Mouse (Mus musculus) embryonic facial prominence, embryonic 12.5 days (tissue): ENCODE measurements at regions not wholly inside any gene's neighbourhood (a gene's known extent, or its start where the extent isn't known, plus 50 kb on each side); places are given as distances from the start of the nearest gene placed in this dataset.
"Not testable (repeated sequence)": the region's sequence is repeated elsewhere in the genome, so short reads cannot be mapped to it uniquely, and the experiment has no call there.

Source experiments
- ATAC-seq: fragments of 200-750 bp; cut with Nextera tagmentation; 2 replicates; pipeline ENCODE4 v1.8.0; 2017; ENCODE audit not compliant: insufficient number of reproducible peaks, insufficient read depth, low FRiP score, low TSS enrichment
- H3K27ac ChIP-seq: fragments of 300-500 bp; sonication (generic); 2 replicates; pipeline ENCODE4 v1.5.1; 2016; ENCODE audit warnings: mild to moderate bottlenecking
- H3K27me3 ChIP-seq: fragments of 300-500 bp; sonication (generic); 2 replicates; pipeline ENCODE4 v1.6.1; 2016; ENCODE audit warnings: mild to moderate bottlenecking, moderate library complexity
- H3K36me3 ChIP-seq: fragments of 300-500 bp; sonication (generic); 2 replicates; pipeline ENCODE4 v1.6.1; 2016; ENCODE audit warnings: mild to moderate bottlenecking
- H3K4me1 ChIP-seq: fragments of 300-500 bp; sonication (generic); 2 replicates; pipeline ENCODE4 v1.6.1; 2016
- H3K4me2 ChIP-seq: fragments of 300-500 bp; sonication (generic); replicated peaks from 2 replicates; pipeline ENCODE4 v1.6.1; 2016; ENCODE audit warnings: mild to moderate bottlenecking, moderate library complexity
- H3K4me3 ChIP-seq: fragments of 300-500 bp; sonication (generic); 2 replicates; pipeline ENCODE4 v1.5.1; 2016; ENCODE audit warnings: mild to moderate bottlenecking
- H3K9ac ChIP-seq: fragments of 300-500 bp; sonication (generic); 2 replicates; pipeline ENCODE4 v1.6.1; 2016; ENCODE audit warnings: mild to moderate bottlenecking, moderate library complexity
- H3K9me3 ChIP-seq: fragments of 300-500 bp; sonication (generic); 2 replicates; pipeline ENCODE4 v1.6.1; 2016; ENCODE audit warnings: mild to moderate bottlenecking, moderate library complexity
- WGBS: fragments of 180-500 bp; shearing (Covaris S2); methylation state at CpG from one replicate; pipeline ENCODE4 v1.1.7; 2016; 5-methylcytosine and 5-hydroxymethylcytosine counted together

DNA sequence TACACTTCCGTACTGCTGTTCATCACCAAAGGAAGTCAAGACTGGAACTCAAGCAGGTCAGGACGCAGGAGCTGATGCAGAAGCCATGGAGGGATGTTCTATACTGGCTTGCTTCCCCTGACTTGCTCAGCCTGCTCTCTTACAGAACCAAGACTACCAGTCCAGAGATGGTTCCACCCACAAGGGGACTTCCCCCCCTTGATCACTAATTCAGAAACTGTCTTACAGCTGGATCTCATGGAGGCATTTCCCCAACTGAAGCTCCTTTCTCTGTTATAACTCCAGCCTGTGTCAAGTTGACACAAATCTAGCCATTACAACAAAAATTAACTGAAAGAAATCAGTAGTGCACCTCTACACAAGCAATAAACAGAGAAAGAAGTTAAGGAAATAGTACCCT lies 432.8 kb upstream of the Hsf2 start:
- not testable (repeated sequence) for H3K4me2 ChIP-seq, H3K27ac ChIP-seq, H3K9ac ChIP-seq, H3K27me3 ChIP-seq, H3K4me3 ChIP-seq, ATAC-seq, H3K4me1 ChIP-seq, H3K36me3 ChIP-seq, H3K9me3 ChIP-seq
- 94% methylated on average over 2 of the region's 2 CpGs for WGBS

DNA sequence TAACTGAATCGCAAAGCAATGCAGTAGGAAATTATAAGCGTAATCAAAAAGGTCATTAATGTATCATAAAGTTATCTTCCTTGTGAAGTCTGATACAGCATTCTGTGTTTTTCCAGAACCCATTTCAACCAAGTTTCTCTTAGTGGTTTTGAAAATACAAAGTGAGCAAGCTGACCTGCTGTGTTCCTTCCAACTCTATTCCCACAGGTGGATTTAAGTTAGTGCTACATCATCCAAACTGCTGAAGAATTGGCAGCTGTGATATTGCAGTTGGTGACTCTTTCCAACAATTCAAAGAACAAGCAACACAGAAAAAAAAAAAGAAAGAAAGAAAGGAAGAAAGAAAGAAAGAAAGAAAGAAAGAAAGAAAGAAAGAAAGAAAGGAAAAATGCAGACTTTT lies 396.1 kb upstream of the Hsf2 start:
- Histone ChIP-seq H3K9ac (no peak overlapping the region), H3K36me3 (no peaks in the 10 kb centered on the region), H3K4me3 (no peak overlapping the region), H3K4me1 (no peaks in the 10 kb centered on the region), H3K9me3 (no peaks in the 10 kb centered on the region), H3K4me2 (no peak overlapping the region), H3K27ac (no peak overlapping the region), H3K27me3 (no peaks in the 10 kb centered on the region)
- WGBS = 93% methylated on average over 2 of the region's 2 CpGs
- no peak for ATAC-seq

DNA sequence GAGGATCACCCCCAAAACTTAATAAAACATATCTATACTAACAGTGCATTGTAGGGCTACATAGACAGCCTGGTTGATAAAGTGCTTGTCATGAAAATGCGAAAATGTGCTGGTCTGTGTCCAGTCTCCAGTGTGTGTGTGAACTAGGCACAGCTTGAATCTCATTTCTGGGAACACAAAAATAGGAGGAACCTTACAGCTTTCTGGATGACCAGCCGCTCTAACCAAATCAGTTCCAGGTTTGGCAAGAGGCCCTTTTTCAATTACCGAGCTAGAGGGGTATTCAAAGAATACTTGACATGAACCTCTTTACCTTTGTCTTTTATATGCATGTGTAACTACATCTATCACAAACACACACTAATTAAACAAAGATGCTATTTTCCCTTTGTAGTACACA lies 390.3 kb upstream of the Hsf2 start:
- WGBS = 53% methylated on average over 3 of the region's 3 CpGs
- H3K9me3 ChIP-seq = no peaks in the 10 kb centered on the region
- no peak for ATAC-seq

DNA sequence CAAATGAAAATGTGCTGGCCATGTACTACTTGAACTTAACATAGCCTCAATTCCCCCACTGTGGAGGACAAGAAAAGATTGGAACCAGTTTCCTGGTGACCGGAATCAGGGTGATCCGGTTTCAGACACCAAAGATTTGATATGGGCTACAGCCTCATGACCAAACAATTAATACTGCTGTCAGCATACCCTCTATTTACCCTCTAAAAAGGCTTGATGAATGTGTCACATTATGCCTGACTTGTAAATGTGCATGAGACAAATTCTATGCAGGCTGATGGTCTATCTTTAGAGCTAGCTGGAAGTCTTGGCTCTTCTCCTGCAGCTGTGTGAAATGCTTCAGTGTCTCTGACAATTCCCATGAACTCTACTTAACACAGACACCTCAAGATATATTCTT lies 372.8 kb upstream of the Hsf2 start:
- ATAC-seq = no peak
- WGBS = 84% methylated on average over 2 of the region's 2 CpGs
- no peaks in the 10 kb centered on the region for H3K4me1 ChIP-seq
- H3K27ac ChIP-seq = no peak overlapping the region
- no peaks in the 10 kb centered on the region for H3K9me3 ChIP-seq
- no peak overlapping the region for H3K4me2 ChIP-seq
- no peaks in the 10 kb centered on the region for H3K27me3 ChIP-seq
- no peak overlapping the region for H3K9ac ChIP-seq
- no peak overlapping the region for H3K4me3 ChIP-seq
- H3K36me3 ChIP-seq = no peaks in the 10 kb centered on the region

More for the DNA sequence above, 390.3 kb upstream of the Hsf2 start:
- no peaks in the 10 kb centered on the region for H3K4me1 ChIP-seq
- no peak overlapping the region for H3K4me2 ChIP-seq
- no peaks in the 10 kb centered on the region for H3K27me3 ChIP-seq
- H3K4me3 ChIP-seq = no peak overlapping the region
- H3K9ac ChIP-seq = no peak overlapping the region
- no peaks in the 10 kb centered on the region for H3K36me3 ChIP-seq
- H3K27ac ChIP-seq = no peak overlapping the region

DNA sequence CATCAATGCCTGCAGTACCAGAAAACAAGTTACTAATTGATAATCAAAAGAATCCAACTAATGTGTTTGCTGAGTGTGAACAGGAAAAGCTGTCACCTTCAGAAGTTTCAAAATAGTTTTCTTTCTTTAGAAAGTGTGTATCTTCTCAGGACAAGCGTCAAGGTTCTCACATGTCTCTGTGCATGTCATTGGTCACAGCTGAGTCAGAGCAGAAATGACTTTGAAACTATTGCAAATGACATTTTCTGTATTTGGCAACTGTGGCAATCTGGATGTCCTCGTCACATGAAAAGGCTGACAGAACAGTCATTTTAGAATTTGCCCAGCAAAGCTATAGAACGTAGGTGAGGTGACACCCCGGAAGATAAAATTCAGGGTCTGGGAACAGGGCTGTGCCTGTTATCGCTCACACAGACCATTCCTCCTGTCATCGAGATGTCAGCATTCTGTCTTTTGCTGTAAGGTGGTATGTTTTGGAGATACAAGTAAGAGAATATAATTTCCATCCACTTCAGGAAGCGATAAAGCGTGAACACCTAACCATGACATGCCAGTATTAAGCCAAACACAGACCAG lies 371.4 kb upstream of the Hsf2 start:
- Histone ChIP-seq H3K9ac (no peak overlapping the region), H3K36me3 (no peaks in the 10 kb centered on the region), H3K9me3 (no peaks in the 10 kb centered on the region), H3K27ac (no peak overlapping the region), H3K4me1 (no peaks in the 10 kb centered on the region), H3K4me3 (no peak overlapping the region), H3K27me3 (no peaks in the 10 kb centered on the region), H3K4me2 (no peak overlapping the region)
- ATAC-seq = no peak
- 85% methylated on average over 8 of the region's 8 CpGs for WGBS

DNA sequence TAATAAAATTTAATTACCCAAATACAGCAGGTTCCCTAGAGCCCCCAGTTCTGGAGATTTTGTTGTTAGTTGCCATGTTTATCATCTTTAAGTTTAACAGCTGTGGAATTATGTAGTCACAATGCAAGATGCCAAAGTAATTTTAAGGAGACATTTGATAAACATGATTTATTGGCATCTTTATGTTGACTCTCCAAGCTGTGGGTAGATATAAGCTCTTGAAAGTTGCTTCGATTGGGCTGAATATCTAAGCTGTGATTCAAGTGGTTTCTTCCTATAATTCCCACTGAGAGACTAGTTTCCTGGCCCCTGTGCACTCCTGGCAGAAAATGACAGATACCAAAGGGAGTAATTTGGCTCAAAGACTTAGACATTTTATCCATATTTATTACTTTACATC lies 364.7 kb upstream of the Hsf2 start:
- H3K4me3 ChIP-seq = no peak overlapping the region
- H3K27ac ChIP-seq = no peak overlapping the region
- no peaks in the 10 kb centered on the region for H3K9me3 ChIP-seq
- no peak overlapping the region for H3K9ac ChIP-seq
- WGBS = 80% methylated on average over 1 of the region's 1 CpGs
- no peak for ATAC-seq
- no peak overlapping the region for H3K4me2 ChIP-seq
- H3K27me3 ChIP-seq = no peaks in the 10 kb centered on the region
- H3K36me3 ChIP-seq = no peaks in the 10 kb centered on the region
- no peaks in the 10 kb centered on the region for H3K4me1 ChIP-seq

DNA sequence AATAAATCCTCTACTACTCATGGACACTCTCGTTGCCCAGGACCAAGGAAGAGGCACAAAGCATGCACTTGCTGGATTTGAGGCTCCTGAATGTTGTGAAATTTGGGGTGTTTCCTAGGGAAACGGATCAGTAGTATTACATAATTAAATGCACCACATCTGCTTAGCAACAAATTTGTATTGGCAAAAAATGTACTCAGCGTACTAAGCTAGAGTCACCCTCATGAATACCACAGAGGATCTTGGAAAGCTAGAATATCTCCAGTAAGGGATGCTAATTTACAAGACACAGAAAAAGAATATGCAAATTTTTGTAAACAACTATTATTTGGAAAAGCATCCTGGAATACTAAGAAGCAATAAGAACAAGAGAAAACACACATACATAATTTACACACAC lies 359.0 kb upstream of the Hsf2 start:
- Histone ChIP-seq H3K27me3 (no peaks in the 10 kb centered on the region), H3K4me3 (no peak overlapping the region), H3K27ac (no peak overlapping the region), H3K9me3 (no peaks in the 10 kb centered on the region), H3K4me2 (no peak overlapping the region), H3K4me1 (no peaks in the 10 kb centered on the region), H3K36me3 (no peaks in the 10 kb centered on the region), H3K9ac (no peak overlapping the region)
- ATAC-seq = no peak
- 83% methylated on average over 3 of the region's 3 CpGs for WGBS

DNA sequence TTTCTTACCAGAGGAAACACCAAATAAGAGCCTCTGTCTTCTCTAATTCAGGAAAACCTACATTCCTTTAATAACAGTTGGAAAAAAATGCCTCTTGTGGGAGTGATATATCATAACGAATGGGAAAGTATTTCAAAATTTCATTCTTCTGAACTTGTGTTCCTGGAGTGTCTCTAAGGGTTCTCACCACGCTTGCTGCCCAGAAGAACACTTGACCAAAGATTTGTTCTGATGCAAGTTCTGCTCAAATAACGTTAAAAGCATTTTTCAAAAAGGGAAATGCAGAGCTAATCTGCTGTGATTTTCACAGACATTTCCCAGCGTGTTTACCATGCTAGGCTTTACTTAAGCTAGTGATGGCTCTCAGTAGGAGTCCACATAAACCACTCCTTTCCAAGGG lies 329.8 kb upstream of the Hsf2 start:
- Histone ChIP-seq H3K4me3 (no peak overlapping the region), H3K9ac (no peak overlapping the region), H3K27me3 (no peaks in the 10 kb centered on the region), H3K4me1 (no peaks in the 10 kb centered on the region), H3K9me3 (no peaks in the 10 kb centered on the region), H3K36me3 (no peaks in the 10 kb centered on the region), H3K27ac (no peak overlapping the region), H3K4me2 (no peak overlapping the region)
- no peak for ATAC-seq
- WGBS = 81% methylated on average over 4 of the region's 4 CpGs

DNA sequence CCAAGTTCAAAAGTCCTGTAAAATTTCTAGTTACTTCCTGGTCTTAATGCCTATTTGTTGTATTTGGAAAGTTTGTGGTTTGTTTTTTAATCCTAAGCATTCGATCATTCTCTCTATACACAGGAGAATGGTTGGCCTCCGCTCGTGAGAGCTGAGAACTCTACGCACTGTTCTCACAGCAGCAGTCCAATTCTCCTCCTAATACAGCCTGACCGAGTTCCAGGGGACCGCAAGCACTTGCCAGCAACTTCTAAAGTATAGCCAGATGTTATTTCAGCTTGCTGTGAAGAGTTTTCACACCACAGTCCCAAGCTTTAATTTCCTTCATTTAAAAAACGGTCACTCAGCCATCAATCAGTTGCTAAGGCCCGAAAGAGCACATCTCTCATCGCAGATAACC lies 329.3 kb upstream of the Hsf2 start:
- Histone ChIP-seq H3K27ac (no peak overlapping the region), H3K36me3 (no peaks in the 10 kb centered on the region), H3K4me3 (no peak overlapping the region), H3K9me3 (no peaks in the 10 kb centered on the region), H3K4me1 (no peaks in the 10 kb centered on the region), H3K4me2 (no peak overlapping the region), H3K9ac (no peak overlapping the region), H3K27me3 (no peaks in the 10 kb centered on the region)
- 74% methylated on average over 9 of the region's 9 CpGs for WGBS
- no peak for ATAC-seq

DNA sequence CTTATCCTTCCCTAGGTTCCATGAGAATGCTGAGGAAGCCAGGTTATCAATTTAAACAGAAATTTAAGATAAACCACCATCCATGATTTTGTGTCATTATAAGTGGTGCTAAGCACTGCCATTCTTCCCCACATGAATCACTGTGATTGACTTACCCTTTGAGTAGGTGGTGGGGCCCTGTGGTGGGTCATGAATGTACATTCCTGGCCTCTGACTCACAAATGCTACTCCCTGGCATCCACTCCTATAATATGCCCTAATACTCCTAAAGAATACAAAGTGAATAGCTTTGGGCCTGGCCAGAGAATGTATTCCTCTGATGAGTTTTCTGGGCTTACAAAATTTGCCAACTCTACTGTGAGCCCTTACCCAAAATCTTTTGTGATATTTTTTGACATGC lies 325.6 kb upstream of the Hsf2 start:
- no peak overlapping the region for H3K9ac ChIP-seq
- ATAC-seq = no peak
- no peaks in the 10 kb centered on the region for H3K36me3 ChIP-seq

DNA sequence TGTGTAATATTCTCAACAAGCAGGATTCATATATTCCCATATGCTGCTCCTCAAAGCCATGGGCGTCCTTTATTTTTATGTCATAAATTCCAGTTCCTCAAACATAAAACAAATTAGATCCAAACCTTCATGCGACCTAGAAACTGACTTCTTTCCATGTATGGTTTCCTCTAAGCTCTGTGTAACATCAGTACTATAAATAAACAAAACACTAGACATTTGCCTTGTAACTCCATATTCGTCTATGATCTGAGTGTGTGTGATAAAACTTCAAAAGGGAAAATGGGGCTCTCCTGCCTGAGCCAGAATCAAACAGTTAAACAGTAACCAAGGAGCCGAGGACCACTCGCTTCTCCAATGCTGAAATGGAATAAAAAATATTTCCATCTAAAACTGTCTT lies 322.8 kb upstream of the Hsf2 start:
- Histone ChIP-seq H3K4me1 (no peaks in the 10 kb centered on the region), H3K4me3 (no peak overlapping the region), H3K4me2 (no peak overlapping the region), H3K9me3 (no peaks in the 10 kb centered on the region), H3K27ac (no peak overlapping the region), H3K9ac (no peak overlapping the region), H3K36me3 (no peaks in the 10 kb centered on the region), H3K27me3 (no peaks in the 10 kb centered on the region)
- WGBS = 60% methylated on average over 5 of the region's 5 CpGs
- no peak for ATAC-seq

More for the DNA sequence above, 325.6 kb upstream of the Hsf2 start:
- Histone ChIP-seq H3K4me3 (no peak overlapping the region), H3K27ac (no peak overlapping the region), H3K9me3 (no peaks in the 10 kb centered on the region), H3K4me1 (no peaks in the 10 kb centered on the region), H3K4me2 (no peak overlapping the region), H3K27me3 (no peaks in the 10 kb centered on the region)

DNA sequence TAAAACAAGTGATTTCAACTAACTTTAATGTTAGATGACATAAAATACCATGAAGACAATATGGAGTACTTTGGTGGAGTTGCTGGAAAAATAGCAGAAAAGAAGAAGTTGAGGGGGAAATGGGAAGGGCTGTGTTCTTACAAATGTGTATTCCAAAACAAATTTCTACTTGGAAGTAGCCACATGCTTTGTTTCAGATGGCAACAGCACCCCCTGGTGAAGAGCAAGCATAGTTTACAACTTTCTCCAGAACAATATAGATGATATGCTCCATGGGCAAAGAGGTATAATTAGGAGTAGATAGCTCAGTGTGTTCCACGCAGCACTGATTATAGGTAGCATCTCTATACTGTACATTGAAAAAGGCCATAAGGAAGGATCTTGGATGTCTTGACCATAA lies 302.6 kb upstream of the Hsf2 start:
- Histone ChIP-seq H3K27ac (no peak overlapping the region), H3K9me3 (no peaks in the 10 kb centered on the region), H3K4me2 (no peak overlapping the region), H3K9ac (no peak overlapping the region), H3K4me1 (no peaks in the 10 kb centered on the region), H3K36me3 (no peaks in the 10 kb centered on the region), H3K27me3 (no peaks in the 10 kb centered on the region), H3K4me3 (no peak overlapping the region)
- ATAC-seq = no peak
- 50% methylated on average over 1 of the region's 1 CpGs for whole genome bisulfite sequencing

DNA sequence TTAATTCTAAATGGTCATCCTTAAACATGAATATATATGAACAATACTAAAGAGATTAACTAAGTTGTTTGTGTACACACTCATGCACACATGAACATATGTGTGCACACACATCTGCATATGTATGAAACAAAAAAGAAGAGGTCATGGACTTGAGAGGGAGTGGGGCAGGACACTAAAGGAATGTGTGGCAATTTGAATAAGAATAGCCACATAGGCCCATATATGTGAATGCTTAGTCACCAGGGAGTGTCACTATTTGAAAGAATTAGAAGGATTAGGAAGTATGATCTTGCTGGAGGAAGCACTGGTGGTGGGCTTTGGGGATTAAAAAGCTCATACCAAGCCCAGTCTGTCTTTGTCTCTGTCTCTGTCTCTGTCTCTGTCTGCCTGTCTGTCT lies 275.5 kb upstream of the Hsf2 start:
- Histone ChIP-seq H3K36me3 (no peaks in the 10 kb centered on the region), H3K9me3 (no peaks in the 10 kb centered on the region), H3K4me2 (no peak overlapping the region), H3K4me3 (no peak overlapping the region), H3K27me3 (no peaks in the 10 kb centered on the region), H3K9ac (no peak overlapping the region), H3K27ac (no peak overlapping the region), H3K4me1 (no peaks in the 10 kb centered on the region)
- no peak for ATAC-seq
